Mouse (Mus musculus): ENCODE measurements at regions not wholly inside any gene's neighbourhood (a gene's known extent, or its start where the extent isn't known, plus 50 kb on each side); places are given as distances from the start of the nearest gene placed in this dataset.

- Histone ChIP-seq H3K27ac (ENCODE audit: low read depth) (no peak overlapping the region), H3K27me3 (ENCODE audit: control insufficient read depth, insufficient read depth, low read length) (no peaks in the 10 kb centered on the region), H3K4me1 (ENCODE audit: control insufficient read depth, insufficient read depth) (peaks cover 19% of the 10 kb centered on the region; the same call in 1 of the 2 replicates), H3K4me2 (ENCODE audit: low read depth, low read length) (no peak overlapping the region), H3K36me3 (replicated peaks; ENCODE audit: control insufficient read depth, insufficient read depth, low read length) (no peaks in the 10 kb centered on the region), H3K9me3 (replicated peaks; ENCODE audit: control insufficient read depth, low read length) (no peaks in the 10 kb centered on the region), H3K9ac (replicated peaks; ENCODE audit: low read depth, low read length) (no peak overlapping the region), H3K4me3 (ENCODE audit: low read depth, low read length) (no peak overlapping the region)
- TF ChIP-seq CTCF (IDR thresholded peaks at IDR 0.05; ENCODE audit: low read depth): no peak
- no peak for TF ChIP-seq EP300 (IDR thresholded peaks at IDR 0.05; ENCODE audit: low read depth)
- no peak for DNase-seq (ENCODE audit: low spot score)
- ATAC-seq (ENCODE audit: insufficient read depth, low read depth): no peak
- 56% methylated on average over 5 of the region's 5 CpGs for WGBS
Observed at GRCm38 (mm10) chr16:50010074-50010473, 209.7 kb downstream of the Cd47 start.

- peak; percentile 27 for DNase-seq (ENCODE audit: low spot score)
- Histone ChIP-seq H3K36me3 (replicated peaks; ENCODE audit: control insufficient read depth, insufficient read depth, low read length) (no peaks in the 10 kb centered on the region), H3K4me3 (ENCODE audit: low read depth, low read length) (no peak overlapping the region), H3K9me3 (replicated peaks; ENCODE audit: control insufficient read depth, low read length) (no peaks in the 10 kb centered on the region), H3K4me2 (ENCODE audit: low read depth, low read length) (no peak overlapping the region), H3K9ac (replicated peaks; ENCODE audit: low read depth, low read length) (no peak overlapping the region), H3K4me1 (ENCODE audit: control insufficient read depth, insufficient read depth) (peaks cover 19% of the 10 kb centered on the region; the same call in 1 of the 2 replicates), H3K27ac (ENCODE audit: low read depth) (no peak overlapping the region), H3K27me3 (ENCODE audit: control insufficient read depth, insufficient read depth, low read length) (no peaks in the 10 kb centered on the region)
- 55% methylated on average over 6 of the region's 6 CpGs for WGBS
- TF ChIP-seq CTCF (IDR thresholded peaks at IDR 0.05; ENCODE audit: low read depth) (no peak), EP300 (IDR thresholded peaks at IDR 0.05; ENCODE audit: low read depth) (no peak)
- peak; percentile 58; the same call in 1 of the 2 replicates for ATAC-seq (ENCODE audit: insufficient read depth, low read depth)
Observed at GRCm38 (mm10) chr16:50010532-50010971, 210.2 kb downstream of the Cd47 start.

DNA sequence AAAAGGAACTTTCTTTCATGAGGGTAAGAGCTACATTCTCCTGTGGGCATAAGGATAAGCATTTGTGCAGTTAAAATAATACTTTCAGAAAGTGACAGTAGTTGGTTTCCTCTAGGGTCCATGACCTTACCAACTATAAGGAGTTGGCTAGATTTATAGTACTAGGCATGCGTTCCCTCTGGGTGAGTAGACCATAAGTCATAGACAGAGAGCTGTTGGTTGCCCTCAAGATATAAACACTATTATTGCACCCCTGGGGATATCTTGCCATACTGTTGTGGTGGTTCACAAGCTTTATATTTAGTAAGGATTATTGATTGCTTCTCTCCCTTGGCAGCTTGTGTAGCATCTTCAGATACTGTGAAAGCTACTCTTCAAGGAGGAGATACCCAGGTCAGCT is 223.6 kb downstream of the Cd47 start:
- Histone ChIP-seq H3K9ac (replicated peaks; ENCODE audit: low read depth, low read length) (no peak overlapping the region), H3K4me3 (ENCODE audit: low read depth, low read length) (no peak overlapping the region), H3K27ac (ENCODE audit: low read depth) (no peak overlapping the region), H3K27me3 (ENCODE audit: control insufficient read depth, insufficient read depth, low read length) (no peaks in the 10 kb centered on the region), H3K36me3 (replicated peaks; ENCODE audit: control insufficient read depth, insufficient read depth, low read length) (no peaks in the 10 kb centered on the region), H3K9me3 (replicated peaks; ENCODE audit: control insufficient read depth, low read length) (peaks cover 9% of the 10 kb centered on the region; the same call in 1 of the 2 replicates), H3K4me1 (ENCODE audit: control insufficient read depth, insufficient read depth) (no peaks in the 10 kb centered on the region), H3K4me2 (ENCODE audit: low read depth, low read length) (no peak overlapping the region)
- no peak for DNase-seq (ENCODE audit: low spot score)
- no peak for ATAC-seq (ENCODE audit: insufficient read depth, low read depth)
- 100% methylated on average over 1 of the region's 1 CpGs for WGBS
- TF ChIP-seq CTCF (IDR thresholded peaks at IDR 0.05; ENCODE audit: low read depth) (no peak), EP300 (IDR thresholded peaks at IDR 0.05; ENCODE audit: low read depth) (no peak)

GRCm38 (mm10) chr16:50026100-50026884 is 226.0 kb downstream of the Cd47 start:
- no peak overlapping the region for H3K9ac ChIP-seq (replicated peaks; ENCODE audit: low read depth, low read length)
- H3K9me3 ChIP-seq (replicated peaks; ENCODE audit: control insufficient read depth, low read length): peaks cover 9% of the 10 kb centered on the region; the same call in 1 of the 2 replicates
- TF ChIP-seq CTCF (IDR thresholded peaks at IDR 0.05; ENCODE audit: low read depth) (no peak), EP300 (IDR thresholded peaks at IDR 0.05; ENCODE audit: low read depth) (no peak)
- no peak overlapping the region for H3K4me2 ChIP-seq (ENCODE audit: low read depth, low read length)
- H3K4me3 ChIP-seq (ENCODE audit: low read depth, low read length): no peak overlapping the region
- H3K4me1 ChIP-seq (ENCODE audit: control insufficient read depth, insufficient read depth): no peaks in the 10 kb centered on the region
- no peaks in the 10 kb centered on the region for H3K27me3 ChIP-seq (ENCODE audit: control insufficient read depth, insufficient read depth, low read length)
- no peaks in the 10 kb centered on the region for H3K36me3 ChIP-seq (replicated peaks; ENCODE audit: control insufficient read depth, insufficient read depth, low read length)
- WGBS: 19% methylated on average over 3 of the region's 3 CpGs
- ATAC-seq (ENCODE audit: insufficient read depth, low read depth): no peak
- no peak overlapping the region for H3K27ac ChIP-seq (ENCODE audit: low read depth)
- no peak for DNase-seq (ENCODE audit: low spot score)

GRCm38 (mm10) chr16:50027189-50027588 is 226.9 kb downstream of the Cd47 start:
- TF ChIP-seq CTCF (IDR thresholded peaks at IDR 0.05; ENCODE audit: low read depth) (no peak), EP300 (IDR thresholded peaks at IDR 0.05; ENCODE audit: low read depth) (no peak)
- no peak for DNase-seq (ENCODE audit: low spot score)
- Histone ChIP-seq H3K4me1 (ENCODE audit: control insufficient read depth, insufficient read depth) (no peaks in the 10 kb centered on the region), H3K27me3 (ENCODE audit: control insufficient read depth, insufficient read depth, low read length) (no peaks in the 10 kb centered on the region), H3K9ac (replicated peaks; ENCODE audit: low read depth, low read length) (no peak overlapping the region), H3K27ac (ENCODE audit: low read depth) (no peak overlapping the region), H3K36me3 (replicated peaks; ENCODE audit: control insufficient read depth, insufficient read depth, low read length) (no peaks in the 10 kb centered on the region), H3K9me3 (replicated peaks; ENCODE audit: control insufficient read depth, low read length) (peaks cover 9% of the 10 kb centered on the region; the same call in 1 of the 2 replicates), H3K4me2 (ENCODE audit: low read depth, low read length) (no peak overlapping the region), H3K4me3 (ENCODE audit: low read depth, low read length) (no peak overlapping the region)
- 26% methylated on average over 2 of the region's 2 CpGs for whole genome bisulfite sequencing
- ATAC-seq (ENCODE audit: insufficient read depth, low read depth): no peak
